Mouse (Mus musculus) MEL (cell line): ENCODE measurements around the gene Baiap2l2.

ENCODE experiments used
- BHLHE40 ChIP-seq: IDR thresholded peaks from 2 replicates; pipeline ENCODE4 v1.6.1; 2012; ENCODE audit warnings: low read depth, mild to moderate bottlenecking, inconsistent platforms, low read length, improper control_type of control experiment, borderline replicate concordance
- POLR2AphosphoS5 ChIP-seq: IDR thresholded peaks from 2 replicates; pipeline ENCODE4 v1.6.1; 2012; ENCODE audit warnings: low read depth, borderline replicate concordance, mild to moderate bottlenecking, inconsistent platforms, low read length, moderate library complexity, mixed read lengths
- TAL1 ChIP-seq: IDR thresholded peaks from 2 replicates; pipeline ENCODE4 v1.6.1; 2012; ENCODE audit warnings: mild to moderate bottlenecking, inconsistent platforms, low read length, moderate library complexity, mixed read lengths

- TF ChIP-seq BHLHE40, result no peak
- no peak for TF ChIP-seq POLR2AphosphoS5
- TF ChIP-seq TAL1, result no peak
Observed at GRCm38 (mm10) chr15:79298553-79298952, 13.2 kb upstream of the Baiap2l2 start.
